Mouse (Mus musculus) 3134 (cell line): ENCODE measurements at regions not wholly inside any gene's neighbourhood (a gene's known extent, or its start where the extent isn't known, plus 50 kb on each side); places are given as distances from the start of the nearest gene placed in this dataset.

Experiments
- DNase-seq: peaks from one replicate; pipeline ENCODE4 v3.0.0-alpha.2; 2011; ENCODE audit warnings: low spot score; ENCODE audit not compliant: insufficient read length; ENCODE audit errors: extremely low read depth

GRCm38 (mm10) chr17:16101548-16101947 is 270.7 kb upstream of the Rgmb start:
- DNase-seq = no peak

GRCm38 (mm10) chr17:16092952-16093351 is 262.1 kb upstream of the Rgmb start:
- DNase-seq = no peak

- no peak for DNase-seq
These were observed 258.9 kb upstream of the Rgmb start for GRCm38 (mm10) chr17:16089619-16090280.

GRCm38 (mm10) chr17:16088879-16089618 is 258.2 kb upstream of the Rgmb start:
- no peak for DNase-seq

GRCm38 (mm10) chr17:16087046-16087445 is 256.2 kb upstream of the Rgmb start:
- no peak for DNase-seq

GRCm38 (mm10) chr17:16082842-16083241 is 252.0 kb upstream of the Rgmb start:
- DNase-seq = no peak

GRCm38 (mm10) chr17:16078549-16078948 is 247.7 kb upstream of the Rgmb start:
- DNase-seq = no peak

GRCm38 (mm10) chr17:16069334-16069733 is 238.5 kb upstream of the Rgmb start:
- no peak for DNase-seq

- DNase-seq = no peak
These were observed 237.0 kb upstream of the Rgmb start for GRCm38 (mm10) chr17:16067858-16068257.

GRCm38 (mm10) chr17:16054481-16054880 is 223.6 kb upstream of the Rgmb start:
- no peak for DNase-seq

GRCm38 (mm10) chr17:16051713-16052112 is 220.9 kb upstream of the Rgmb start:
- DNase-seq = peak; percentile 16

GRCm38 (mm10) chr17:16041542-16042251 is 210.9 kb upstream of the Rgmb start:
- no peak for DNase-seq

GRCm38 (mm10) chr17:16027989-16028388 is 197.2 kb upstream of the Rgmb start:
- DNase-seq = no peak

- DNase-seq = no peak
These were observed 174.2 kb upstream of the Rgmb start for GRCm38 (mm10) chr17:16004871-16005575.

- DNase-seq = no peak
These were observed 173.2 kb upstream of the Rgmb start for GRCm38 (mm10) chr17:16004002-16004401.

GRCm38 (mm10) chr17:15998771-15999170 is 167.9 kb upstream of the Rgmb start:
- no peak for DNase-seq

GRCm38 (mm10) chr17:15997289-15997688 is 166.4 kb upstream of the Rgmb start:
- DNase-seq = no peak

- no peak for DNase-seq
These were observed 164.7 kb upstream of the Rgmb start for GRCm38 (mm10) chr17:15995493-15995892.

GRCm38 (mm10) chr17:15993361-15994287 is 162.8 kb upstream of the Rgmb start:
- no peak for DNase-seq

- no peak for DNase-seq
These were observed 161.1 kb upstream of the Rgmb start for GRCm38 (mm10) chr17:15991916-15992315.
